Mouse (Mus musculus) lung, postnatal 0 days (tissue): ENCODE data around the gene Ttpal.

Experiments used
- CTCF ChIP-seq: IDR thresholded peaks from 2 replicates; pipeline ENCODE4 v1.5.1; 2016; ENCODE audit warnings: antibody characterized with exemption, mild to moderate bottlenecking
- EP300 ChIP-seq: IDR thresholded peaks from 2 replicates; pipeline ENCODE4 v1.6.1; 2016; ENCODE audit warnings: antibody characterized with exemption, mild to moderate bottlenecking, control low read depth

DNA sequence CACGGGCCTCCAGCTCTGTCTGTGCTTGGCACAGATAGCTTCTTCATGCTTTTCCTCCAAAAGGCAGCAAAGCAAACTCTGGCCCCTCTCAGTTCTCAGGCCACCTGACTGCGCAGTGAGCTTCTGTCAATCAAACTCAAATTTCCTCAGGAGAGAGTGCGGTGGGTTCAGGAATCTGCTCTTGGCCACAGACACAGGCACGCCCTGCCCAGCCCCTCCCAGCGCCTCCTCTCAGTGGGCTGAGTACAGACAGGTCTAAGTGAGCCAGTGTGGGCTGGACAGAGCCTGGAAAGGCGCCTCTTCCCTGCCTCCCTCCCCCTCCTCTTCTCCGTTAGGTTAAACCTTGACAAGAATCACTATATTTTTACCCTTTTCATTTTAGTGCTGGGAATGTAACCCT is 5.9 kb downstream of the Ttpal start:
- TF ChIP-seq CTCF (no peak), EP300 (no peak)
